Mouse (Mus musculus) left cerebral cortex, adult 18-20 months (tissue): ENCODE results near the gene Sgca. TPM values are rescaled to one million over a fixed set of nuclear protein-coding genes. Genes with fewer than 3 reads are reported as not detected.
A peak's percentile ranks its signal among the peaks of the same experiment; 100 is the strongest.
"Not testable (repeated sequence)": the region's sequence is repeated elsewhere in the genome, so short reads cannot be mapped to it uniquely, and the experiment has no call there.

Experiments
- DNase-seq, 2 experiments: peaks; one replicate each; pipeline ENCODE4 v3.0.0; 2021 to 2022; ENCODE audit warnings: low spot score in 2 of 2, mixed read lengths in 1 of 2
- total RNA-seq, 2 experiments: library from RNA; stranded (reverse); gene quantifications; 2 replicates each; pipeline ENCODE4 v1.2.3; 2021

Gene Sgca
- total RNA-seq, 2 experiments from 2014 or later: not detected

- no peak for DNase-seq
Observed at GRCm38 (mm10) chr11:94987851-94988250, 11.7 kb upstream of the Sgca start.

- DNase-seq: no peak
Observed at GRCm38 (mm10) chr11:94987341-94987740, 11.2 kb upstream of the Sgca start.

- DNase-seq: no peak
Observed at GRCm38 (mm10) chr11:94986435-94986834, 10.3 kb upstream of the Sgca start.

GRCm38 (mm10) chr11:94985822-94986221 lies 9.7 kb upstream of the Sgca start:
- DNase-seq: no peak

GRCm38 (mm10) chr11:94985140-94985539 lies 9.0 kb upstream of the Sgca start:
- no peak for DNase-seq

GRCm38 (mm10) chr11:94979462-94980179 lies 3.5 kb upstream of the Sgca start:
- DNase-seq: no peak

- peak; percentile 98 to 99 for DNase-seq
Observed at GRCm38 (mm10) chr11:94978947-94979346, 2.8 kb upstream of the Sgca start.

GRCm38 (mm10) chr11:94978178-94978915 lies 2.2 kb upstream of the Sgca start:
- no peak for DNase-seq

- DNase-seq: no peak
Observed at GRCm38 (mm10) chr11:94974951-94975350, 1.2 kb downstream of the Sgca start.

- DNase-seq: no peak
Observed at GRCm38 (mm10) chr11:94973313-94973712, 2.8 kb downstream of the Sgca start.

GRCm38 (mm10) chr11:94972887-94973286 lies 3.2 kb downstream of the Sgca start:
- DNase-seq: no peak

- no peak for DNase-seq
Observed at GRCm38 (mm10) chr11:94971895-94972615, 4.1 kb downstream of the Sgca start.

GRCm38 (mm10) chr11:94970210-94970943 lies 5.8 kb downstream of the Sgca start:
- DNase-seq: peak; percentile 64 to 74

- not testable (repeated sequence) for DNase-seq
Observed at GRCm38 (mm10) chr11:94969709-94970108, 6.4 kb downstream of the Sgca start.

- DNase-seq: no peak
Observed at GRCm38 (mm10) chr11:94968187-94968586, 7.9 kb downstream of the Sgca start.

GRCm38 (mm10) chr11:94967419-94967818 lies 8.7 kb downstream of the Sgca start, which contains the start of gene Hils1:
TSS of gene Hils1 (plus strand) at chr11:94967593.
- no peak for DNase-seq

- no peak for DNase-seq
Observed at GRCm38 (mm10) chr11:94962534-94963101, 13.5 kb downstream of the Sgca start.

GRCm38 (mm10) chr11:94958065-94958858 lies 17.9 kb downstream of the Sgca start:
- peak in 1 of 2 experiments; percentile 19 for DNase-seq

- DNase-seq: no peak
Observed at GRCm38 (mm10) chr11:94957693-94958064, 18.4 kb downstream of the Sgca start.

- DNase-seq: no peak
Observed at GRCm38 (mm10) chr11:94955103-94955502, 21.0 kb downstream of the Sgca start.
